Mouse (Mus musculus): ENCODE measurements around the gene Itk.

DNA sequence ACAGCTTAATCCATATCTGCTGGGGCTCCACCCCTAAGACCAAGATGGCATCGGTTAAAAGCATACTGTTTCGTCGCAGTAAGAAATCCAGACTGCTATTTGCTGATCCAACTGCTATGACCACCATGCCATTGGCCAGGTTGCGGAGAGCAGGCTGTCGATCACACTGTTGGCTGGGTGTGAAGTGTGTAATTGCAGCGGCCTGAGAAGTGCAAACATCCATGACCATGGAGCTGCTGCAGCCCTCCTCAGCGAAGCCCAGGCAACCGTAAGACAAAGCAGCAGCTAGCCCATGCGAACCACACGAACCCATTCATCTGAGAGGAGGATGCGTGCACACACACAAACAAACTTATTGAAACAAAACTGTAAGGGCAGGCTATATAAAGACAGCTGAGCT is 94.9 kb downstream of the Itk start:
- TF ChIP-seq CTCF (IDR thresholded peaks at IDR 0.05; ENCODE audit: borderline replicate concordance, control insufficient read depth, extremely low read depth, insufficient read depth, low read length, poor library complexity) (no peak), POLR2A (IDR thresholded peaks at IDR 0.05; ENCODE audit: control insufficient read depth, extremely low read depth, insufficient read depth, low read length, poor library complexity) (no peak)

Measured in thymus, adult 2 months (tissue).